Mouse (Mus musculus) hindbrain, postnatal 0 days (tissue): ENCODE measurements around the gene 4930447C04Rik. TPM values are rescaled to one million over a fixed set of nuclear protein-coding genes. Genes with fewer than 3 reads are reported as not detected.
A peak's percentile ranks its signal among the peaks of the same experiment; 100 is the strongest.

ENCODE experiments used
- ATAC-seq: fragments of 200-750 bp; cut with Nextera tagmentation; 2 replicates; pipeline ENCODE4 v1.8.0; 2017; ENCODE audit warnings: mild to moderate bottlenecking, moderate TSS enrichment, moderate library complexity
- DNase-seq: peaks from one replicate; pipeline ENCODE4 v3.0.0-alpha.2; 2015; ENCODE audit warnings: low spot score
- H3K27ac ChIP-seq: fragments of 300-500 bp; sonication (generic); 2 replicates; pipeline ENCODE4 v1.5.1; 2014; ENCODE audit warnings: mild to moderate bottlenecking
- H3K27me3 ChIP-seq: fragments of 300-500 bp; sonication (generic); 2 replicates; pipeline ENCODE4 v1.6.1; 2014; ENCODE audit warnings: low read length, mixed read lengths; ENCODE audit not compliant: insufficient read depth
- H3K36me3 ChIP-seq: fragments of 300-500 bp; sonication (generic); 2 replicates; pipeline ENCODE4 v1.6.1; 2014; ENCODE audit warnings: low read length, mixed read lengths; ENCODE audit not compliant: insufficient read depth
- H3K4me1 ChIP-seq: fragments of 300-500 bp; sonication (generic); 2 replicates; pipeline ENCODE4 v1.6.1; 2014; ENCODE audit warnings: antibody characterized with exemption, low read length, mixed read lengths; ENCODE audit not compliant: insufficient read depth
- H3K4me2 ChIP-seq: fragments of 300-500 bp; sonication (generic); 2 replicates; pipeline ENCODE4 v1.6.1; 2014; ENCODE audit warnings: low read depth, mild to moderate bottlenecking, low read length, moderate library complexity, mixed read lengths
- H3K4me3 ChIP-seq: fragments of 300-500 bp; sonication (generic); 2 replicates; pipeline ENCODE4 v1.5.1; 2014; ENCODE audit warnings: low read length
- H3K9ac ChIP-seq: fragments of 300-500 bp; sonication (generic); replicated peaks from 2 replicates; pipeline ENCODE4 v1.6.1; 2014; ENCODE audit warnings: mild to moderate bottlenecking, low read length, moderate library complexity, mixed read lengths
- H3K9me3 ChIP-seq: fragments of 300-500 bp; sonication (generic); 2 replicates; pipeline ENCODE4 v1.6.1; 2016; ENCODE audit warnings: low read length, mixed read lengths
- CTCF ChIP-seq: IDR thresholded peaks from 2 replicates; pipeline ENCODE4 v1.5.1; 2016; ENCODE audit warnings: antibody characterized with exemption, control low read depth, low read depth
- WGBS: fragments of 180-500 bp; shearing (Covaris S2); extraction: QIAGEN DNeasy Blood & Tissue Kit; methylation state at CpG from one replicate; pipeline ENCODE4 v1.1.7; 2014; 5-methylcytosine and 5-hydroxymethylcytosine counted together
- polyA plus RNA-seq: library from polyadenylated mRNA; unstranded; fragments of >200 nt; fragmentation: Nextera tagmentation; extraction: Ambion mirVana; gene quantifications from 2 replicates; pipeline ENCODE4 v1.2.1, GENCODE M21; 2015
- total RNA-seq: library from RNA; depleted of rRNA; stranded (reverse); fragments of >200 nt; gene quantifications from 2 replicates; pipeline ENCODE4 v1.2.3, GENCODE M21; 2014; rRNA removed

Gene 4930447C04Rik
- 1.7 and 3.7 TPM in 2 replicates for total RNA-seq
- polyA plus RNA-seq: 7.9 and 8.8 TPM in 2 replicates

DNA sequence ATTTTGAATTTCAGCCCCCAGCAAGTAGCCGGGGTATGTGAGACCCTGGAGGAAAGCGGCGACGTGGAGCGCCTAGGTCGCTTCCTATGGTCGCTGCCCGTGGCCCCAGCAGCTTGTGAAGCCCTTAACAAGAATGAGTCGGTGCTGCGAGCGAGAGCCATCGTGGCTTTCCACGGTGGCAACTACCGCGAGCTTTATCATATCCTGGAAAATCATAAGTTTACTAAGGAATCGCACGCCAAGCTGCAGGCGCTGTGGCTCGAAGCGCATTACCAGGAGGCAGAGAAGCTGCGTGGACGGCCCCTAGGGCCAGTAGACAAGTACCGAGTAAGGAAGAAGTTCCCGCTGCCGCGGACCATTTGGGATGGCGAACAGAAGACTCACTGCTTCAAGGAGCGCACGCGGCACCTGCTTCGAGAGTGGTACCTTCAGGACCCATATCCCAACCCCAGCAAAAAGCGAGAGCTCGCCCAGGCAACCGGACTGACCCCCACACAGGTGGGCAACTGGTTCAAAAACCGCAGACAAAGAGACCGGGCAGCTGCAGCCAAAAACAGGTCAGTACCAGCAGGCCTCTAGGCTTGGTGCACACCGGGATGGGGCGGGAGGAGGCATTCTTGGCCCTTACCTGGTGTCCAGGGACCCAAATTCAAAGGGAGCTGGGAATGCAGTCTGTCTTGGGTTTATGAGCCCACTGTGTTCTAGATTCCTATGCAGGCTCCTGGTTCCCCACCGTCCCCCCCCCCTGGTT lies at the start of gene 4930447C04Rik:
TSS of gene 4930447C04Rik (minus strand) at position 704 of the 751 bp plus-strand sequence.
- no peak for TF ChIP-seq CTCF
- ATAC-seq (no peak), DNase-seq (no peak)
- Histone ChIP-seq H3K9me3 (no peaks in the 10 kb centered on the region), H3K36me3 (no peaks in the 10 kb centered on the region), H3K4me3 (peak within 1 kb of the TSS; percentile 6; the same call in 1 of the 2 replicates), H3K27me3 (peaks cover 83% of the 10 kb centered on the region), H3K27ac (no peak within 1 kb of the TSS), H3K4me1 (no peaks in the 10 kb centered on the region), H3K4me2 (peak within 1 kb of the TSS; percentile 16; the same call in 1 of the 2 replicates), H3K9ac (no peak within 1 kb of the TSS)
- under 1% methylated on average over 39 of the region's 39 CpGs for WGBS

DNA sequence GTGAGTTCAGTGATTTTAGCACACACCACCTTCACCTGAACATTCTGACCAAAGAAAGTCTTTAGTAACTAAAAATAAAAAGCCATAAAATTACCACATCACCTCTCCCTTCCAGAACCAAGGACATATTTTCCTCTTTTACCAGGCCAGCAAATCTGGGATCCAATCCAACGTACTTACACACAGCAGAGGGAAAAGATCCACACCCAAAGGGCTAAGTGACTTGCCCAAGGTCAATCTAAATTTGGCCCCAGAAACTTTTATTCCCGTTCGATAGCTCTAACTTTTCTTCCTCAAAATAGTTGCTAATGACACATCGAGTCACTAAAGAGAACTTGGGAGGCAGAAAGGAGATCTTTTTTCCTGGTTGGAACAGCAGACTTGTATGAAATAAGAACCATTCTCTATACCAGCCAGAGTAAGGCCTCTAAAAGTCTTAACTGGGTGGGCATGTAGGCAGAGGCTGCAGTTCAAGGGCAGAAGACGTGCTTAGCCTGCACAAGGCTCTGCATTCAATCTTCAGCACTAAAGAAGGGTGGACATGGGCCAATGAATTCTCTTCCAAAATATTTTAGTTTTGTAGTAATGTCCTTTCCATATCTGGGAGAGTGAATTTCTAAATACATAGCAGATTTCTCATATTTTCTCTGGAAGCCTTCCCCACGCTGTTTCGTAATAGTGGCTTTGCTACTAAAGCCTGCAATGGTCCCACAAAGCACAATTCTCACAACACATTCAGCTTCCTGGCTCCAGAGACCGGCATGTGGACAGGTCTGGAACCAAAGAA lies 42.7 kb upstream of the 4930447C04Rik start:
- DNase-seq (no peak), ATAC-seq (no peak)
- H3K4me3 ChIP-seq: no peak overlapping the region
- H3K9ac ChIP-seq: no peak overlapping the region
- H3K4me2 ChIP-seq: no peak overlapping the region
- no peak overlapping the region for H3K27ac ChIP-seq
- no peaks in the 10 kb centered on the region for H3K36me3 ChIP-seq
- TF ChIP-seq CTCF: no peak
- no peaks in the 10 kb centered on the region for H3K4me1 ChIP-seq
- no peaks in the 10 kb centered on the region for H3K9me3 ChIP-seq
- 84% methylated on average over 8 of the region's 8 CpGs for WGBS
- no peaks in the 10 kb centered on the region for H3K27me3 ChIP-seq

DNA sequence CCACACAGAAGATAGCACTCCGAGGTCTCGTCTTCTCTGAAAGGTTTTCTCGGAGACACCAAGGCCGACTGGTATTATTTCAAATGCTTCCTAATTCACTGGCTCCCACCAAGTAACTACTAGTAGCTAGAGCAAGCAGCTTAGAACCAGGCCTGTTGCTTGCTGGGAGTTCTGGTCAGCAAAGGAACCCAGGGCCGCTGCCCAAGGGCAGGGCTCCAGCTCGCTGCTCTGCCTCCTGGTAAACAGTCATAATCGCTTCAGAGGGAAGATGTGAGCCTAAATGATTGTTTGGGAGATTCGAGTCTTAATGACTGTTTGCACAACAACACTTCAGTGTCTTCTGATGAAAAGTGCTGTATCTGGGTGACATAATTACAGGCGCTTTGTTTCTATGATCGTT lies 42.0 kb upstream of the 4930447C04Rik start:
- no peak for ATAC-seq

DNA sequence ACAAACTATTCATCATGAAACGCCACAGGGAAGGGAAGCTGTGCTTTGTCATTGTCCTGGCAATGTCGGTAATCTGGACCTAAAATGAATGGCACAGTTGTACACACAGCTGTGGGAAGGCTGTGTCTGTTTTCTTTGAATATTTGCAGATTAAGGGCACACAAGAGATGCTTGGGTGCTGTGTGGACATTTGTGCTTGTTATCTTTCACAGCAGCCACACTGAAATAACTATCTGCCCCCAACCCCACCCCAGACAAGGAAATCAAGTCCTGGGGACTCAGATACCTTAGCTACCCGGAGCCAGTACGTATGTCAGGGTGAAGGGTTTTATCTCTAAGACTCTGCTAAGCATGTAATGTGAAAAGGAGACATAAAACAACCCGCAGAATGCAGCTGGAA lies 38.7 kb upstream of the 4930447C04Rik start:
- no peak overlapping the region for H3K9ac ChIP-seq
- no peak for ATAC-seq
- TF ChIP-seq CTCF: no peak
- 80% methylated on average over 5 of the region's 5 CpGs for WGBS
- no peak overlapping the region for H3K27ac ChIP-seq
- H3K9me3 ChIP-seq: no peaks in the 10 kb centered on the region
- H3K4me1 ChIP-seq: no peaks in the 10 kb centered on the region
- H3K27me3 ChIP-seq: peaks cover 12% of the 10 kb centered on the region
- H3K36me3 ChIP-seq: no peaks in the 10 kb centered on the region
- no peak for DNase-seq
- no peak overlapping the region for H3K4me2 ChIP-seq
- H3K4me3 ChIP-seq: no peak overlapping the region

More for the DNA sequence above, 42.0 kb upstream of the 4930447C04Rik start:
- no peaks in the 10 kb centered on the region for H3K27me3 ChIP-seq
- DNase-seq: no peak
- 84% methylated on average over 10 of the region's 10 CpGs for WGBS
- TF ChIP-seq CTCF: no peak
- H3K36me3 ChIP-seq: no peaks in the 10 kb centered on the region
- H3K9ac ChIP-seq: no peak overlapping the region
- H3K4me1 ChIP-seq: no peaks in the 10 kb centered on the region
- H3K9me3 ChIP-seq: no peaks in the 10 kb centered on the region
- no peak overlapping the region for H3K4me3 ChIP-seq
- no peak overlapping the region for H3K4me2 ChIP-seq
- no peak overlapping the region for H3K27ac ChIP-seq

DNA sequence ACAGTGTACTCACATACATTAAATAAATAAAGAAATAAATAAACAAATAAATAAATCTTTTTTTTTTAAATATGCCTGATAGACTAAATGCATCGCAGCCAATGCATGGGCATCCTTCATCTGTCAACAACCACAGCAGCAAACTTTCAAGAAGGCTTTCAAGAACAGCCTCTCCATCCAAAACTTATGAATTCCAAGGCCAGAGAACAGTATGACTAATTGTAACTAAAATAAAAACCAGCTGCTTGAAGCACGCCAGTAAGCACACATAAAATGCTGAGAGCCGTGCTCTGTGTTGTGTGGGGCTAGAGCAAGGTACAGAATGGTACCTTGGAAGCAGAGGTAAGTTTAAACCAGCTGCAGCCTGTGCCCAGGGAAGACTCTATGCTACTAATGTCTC lies 37.3 kb upstream of the 4930447C04Rik start:
- ATAC-seq (no peak), DNase-seq (no peak)
- TF ChIP-seq CTCF: no peak
- Histone ChIP-seq H3K9me3 (no peaks in the 10 kb centered on the region), H3K4me2 (no peak overlapping the region), H3K36me3 (no peaks in the 10 kb centered on the region), H3K4me3 (no peak overlapping the region), H3K27me3 (peaks cover 12% of the 10 kb centered on the region), H3K9ac (no peak overlapping the region), H3K27ac (no peak overlapping the region), H3K4me1 (no peaks in the 10 kb centered on the region)
- 86% methylated on average over 3 of the region's 3 CpGs for WGBS

DNA sequence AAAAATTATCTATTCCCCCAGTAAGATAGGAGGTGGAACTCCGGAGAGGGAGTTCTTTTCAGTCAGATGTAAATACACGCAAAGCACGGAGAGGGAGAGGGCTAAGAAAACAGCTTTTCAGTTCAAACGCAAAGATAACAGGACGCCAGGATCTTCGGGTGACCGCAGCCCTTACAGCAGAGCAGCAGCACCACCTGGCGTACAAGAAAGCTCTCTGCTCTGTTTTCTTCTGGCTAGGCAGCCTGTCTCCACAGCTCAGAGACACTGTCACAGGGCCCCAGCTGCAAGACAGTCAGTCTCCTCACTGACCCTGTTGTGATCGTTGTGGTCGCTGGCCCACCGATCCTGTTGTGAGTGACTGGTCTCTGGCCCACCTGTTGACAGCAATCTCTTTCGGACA lies 36.1 kb upstream of the 4930447C04Rik start:
- ATAC-seq: peak; percentile 82
- WGBS: 3% methylated on average over 12 of the region's 12 CpGs
- Histone ChIP-seq H3K36me3 (no peaks in the 10 kb centered on the region), H3K4me1 (no peaks in the 10 kb centered on the region), H3K27ac (no peak overlapping the region), H3K4me2 (peak overlapping the region; percentile 47), H3K4me3 (peak overlapping the region; percentile 13; the same call in 1 of the 2 replicates), H3K9ac (no peak overlapping the region), H3K9me3 (no peaks in the 10 kb centered on the region), H3K27me3 (peaks cover 18% of the 10 kb centered on the region)
- TF ChIP-seq CTCF: peak; percentile 94
- peak; percentile 90 for DNase-seq
